Mouse (Mus musculus): ENCODE measurements at regions not wholly inside any gene's neighbourhood (a gene's known extent, or its start where the extent isn't known, plus 50 kb on each side); places are given as distances from the start of the nearest gene placed in this dataset.
"Not testable (repeated sequence)": the region's sequence is repeated elsewhere in the genome, so short reads cannot be mapped to it uniquely, and the experiment has no call there.

DNA sequence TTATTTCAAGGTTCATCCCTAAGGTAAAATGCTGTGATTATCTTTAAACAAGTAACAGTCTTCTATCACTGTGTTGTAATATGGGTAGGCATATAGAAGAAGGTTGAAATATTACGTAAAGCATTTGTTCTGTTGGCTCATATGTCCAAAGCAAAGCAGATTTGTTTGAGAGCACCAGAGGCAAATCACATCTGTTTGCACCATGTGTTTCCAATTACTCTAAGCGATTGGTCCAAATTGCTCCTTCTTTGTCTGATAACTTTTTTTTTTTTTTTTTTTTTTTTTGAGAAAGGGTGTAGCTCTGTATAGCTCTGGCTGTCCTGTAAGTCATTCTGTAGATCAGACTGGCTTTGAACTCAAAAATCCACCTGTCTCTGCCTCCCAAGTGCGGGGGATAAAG lies 861.0 kb upstream of the Gm12353 start:
- ATAC-seq (ENCODE audit: low FRiP score, low read depth) (no peak), DNase-seq (ENCODE audit: low spot score) (peak; percentile 69)
- Histone ChIP-seq H3K27ac (replicated peaks; ENCODE audit: low read depth, low read length) (no peak overlapping the region), H3K36me3 (ENCODE audit: control insufficient read depth, insufficient read depth, low read length) (no peaks in the 10 kb centered on the region), H3K4me1 (ENCODE audit: control insufficient read depth, insufficient read depth, low read length) (no peaks in the 10 kb centered on the region), H3K4me3 (replicated peaks; ENCODE audit: low read length) (no peak overlapping the region), H3K27me3 (ENCODE audit: control insufficient read depth, insufficient read depth, low read length) (no peaks in the 10 kb centered on the region), H3K9me3 (ENCODE audit: control insufficient read depth, low read length) (no peaks in the 10 kb centered on the region; the same call in 1 of the 2 replicates), H3K4me2 (replicated peaks; ENCODE audit: low read depth, low read length, severe bottlenecking) (no peak overlapping the region), H3K9ac (ENCODE audit: low read depth, low read length, severe bottlenecking) (no peak overlapping the region)
- 32% methylated on average over 3 of the region's 3 CpGs for WGBS
- TF ChIP-seq POLR2A (IDR thresholded peaks at IDR 0.05; ENCODE audit: borderline replicate concordance, extremely low read depth, insufficient read depth, insufficient read length), result no peak

DNA sequence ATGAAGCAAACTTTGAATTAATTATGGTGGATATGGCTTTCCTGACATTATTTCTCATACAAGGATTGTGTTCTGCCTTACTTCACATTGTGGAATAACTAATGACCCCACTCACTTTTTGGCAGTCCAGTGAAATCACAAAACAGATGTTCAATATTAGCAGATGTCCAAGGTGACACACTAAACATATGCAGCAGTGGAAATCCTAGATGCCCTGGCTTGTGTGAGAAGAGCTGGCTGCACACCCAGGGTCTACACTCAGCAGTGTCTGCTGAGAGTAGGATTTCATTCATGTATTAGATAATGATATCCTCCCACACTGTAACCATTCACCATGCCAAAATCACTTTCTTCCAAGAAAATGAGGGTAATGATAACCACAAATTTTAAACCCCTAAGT lies 816.9 kb upstream of the Gm12353 start:
- DNase-seq (ENCODE audit: low spot score), result no peak

DNA sequence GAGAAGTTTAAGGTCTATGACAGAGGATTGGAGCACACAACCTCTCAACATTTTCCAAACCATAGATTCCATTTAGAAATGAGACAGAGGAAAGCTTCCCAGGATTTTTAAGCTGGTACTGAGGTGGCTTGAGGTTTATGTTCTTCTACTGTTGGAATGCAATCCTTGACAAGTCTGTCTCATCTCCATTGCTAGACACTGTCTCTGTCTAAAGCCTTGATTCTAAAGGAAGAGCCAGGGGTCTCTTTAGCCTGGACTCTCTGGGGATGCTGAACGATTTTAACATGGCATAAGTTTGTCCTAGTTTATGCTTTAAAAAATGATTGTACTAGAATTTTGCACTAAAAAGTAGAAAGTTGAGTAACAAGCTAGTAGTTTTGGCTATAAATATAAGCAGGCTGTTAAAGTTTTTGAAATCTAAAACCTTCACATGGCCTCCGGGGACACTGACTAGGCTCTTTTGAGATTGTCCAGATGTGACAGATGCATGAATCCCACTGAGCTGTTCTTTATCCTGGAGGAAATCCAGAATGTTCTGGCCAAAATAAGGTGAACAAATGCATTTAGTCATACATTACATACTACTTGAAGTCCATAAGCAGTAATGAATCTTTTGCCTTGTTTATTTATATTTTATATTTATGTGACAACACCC lies 809.4 kb upstream of the Gm12353 start:
- peak; percentile 65 for ATAC-seq (ENCODE audit: low FRiP score, low read depth)
- WGBS, result 35% methylated on average over 2 of the region's 2 CpGs

More for the DNA sequence above, 816.9 kb upstream of the Gm12353 start:
- H3K4me1 ChIP-seq (ENCODE audit: control insufficient read depth, insufficient read depth, low read length), result no peaks in the 10 kb centered on the region
- no peak for TF ChIP-seq POLR2A (IDR thresholded peaks at IDR 0.05; ENCODE audit: borderline replicate concordance, extremely low read depth, insufficient read depth, insufficient read length)
- no peak overlapping the region for H3K4me2 ChIP-seq (replicated peaks; ENCODE audit: low read depth, low read length, severe bottlenecking)
- H3K36me3 ChIP-seq (ENCODE audit: control insufficient read depth, insufficient read depth, low read length), result no peaks in the 10 kb centered on the region
- no peak overlapping the region for H3K4me3 ChIP-seq (replicated peaks; ENCODE audit: low read length)
- H3K27ac ChIP-seq (replicated peaks; ENCODE audit: low read depth, low read length), result no peak overlapping the region
- H3K9me3 ChIP-seq (ENCODE audit: control insufficient read depth, low read length), result no peaks in the 10 kb centered on the region
- no peak overlapping the region for H3K9ac ChIP-seq (ENCODE audit: low read depth, low read length, severe bottlenecking)
- H3K27me3 ChIP-seq (ENCODE audit: control insufficient read depth, insufficient read depth, low read length), result no peaks in the 10 kb centered on the region
- ATAC-seq (ENCODE audit: low FRiP score, low read depth), result peak; percentile 55; the same call in 1 of the 2 replicates

DNA sequence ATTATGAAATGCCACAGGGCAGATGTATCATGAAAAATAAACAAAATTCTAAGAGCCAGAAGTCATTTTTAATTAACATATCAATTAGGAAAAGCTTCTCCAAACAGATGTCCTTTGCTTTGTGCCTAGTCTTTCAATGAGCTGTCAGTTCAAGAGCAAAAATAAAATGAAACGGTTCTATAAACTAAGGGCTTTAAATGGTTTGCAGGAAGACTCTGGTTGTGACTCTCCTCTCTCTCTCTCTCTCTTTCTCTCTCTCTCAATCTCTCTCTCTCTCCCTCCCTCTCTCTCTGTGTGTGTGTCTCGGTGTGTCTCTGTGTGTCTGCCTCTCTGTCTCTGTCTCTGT lies 808.9 kb upstream of the Gm12353 start:
- H3K4me2 ChIP-seq (replicated peaks; ENCODE audit: low read depth, low read length, severe bottlenecking), result no peak overlapping the region
- no peaks in the 10 kb centered on the region for H3K27me3 ChIP-seq (ENCODE audit: control insufficient read depth, insufficient read depth, low read length)
- H3K4me3 ChIP-seq (replicated peaks; ENCODE audit: low read length), result no peak overlapping the region
- H3K36me3 ChIP-seq (ENCODE audit: control insufficient read depth, insufficient read depth, low read length), result no peaks in the 10 kb centered on the region
- ATAC-seq (ENCODE audit: low FRiP score, low read depth) (no peak), DNase-seq (ENCODE audit: low spot score) (no peak)
- no peaks in the 10 kb centered on the region for H3K4me1 ChIP-seq (ENCODE audit: control insufficient read depth, insufficient read depth, low read length)
- H3K27ac ChIP-seq (replicated peaks; ENCODE audit: low read depth, low read length), result no peak overlapping the region
- no peak overlapping the region for H3K9ac ChIP-seq (ENCODE audit: low read depth, low read length, severe bottlenecking)
- H3K9me3 ChIP-seq (ENCODE audit: control insufficient read depth, low read length), result no peaks in the 10 kb centered on the region
- 54% methylated on average over 2 of the region's 2 CpGs for WGBS
- no peak for TF ChIP-seq POLR2A (IDR thresholded peaks at IDR 0.05; ENCODE audit: borderline replicate concordance, extremely low read depth, insufficient read depth, insufficient read length)

More for the DNA sequence above, 809.4 kb upstream of the Gm12353 start:
- Histone ChIP-seq H3K9ac (ENCODE audit: low read depth, low read length, severe bottlenecking) (no peak overlapping the region), H3K27me3 (ENCODE audit: control insufficient read depth, insufficient read depth, low read length) (no peaks in the 10 kb centered on the region), H3K4me2 (replicated peaks; ENCODE audit: low read depth, low read length, severe bottlenecking) (no peak overlapping the region), H3K4me3 (replicated peaks; ENCODE audit: low read length) (no peak overlapping the region), H3K36me3 (ENCODE audit: control insufficient read depth, insufficient read depth, low read length) (no peaks in the 10 kb centered on the region), H3K9me3 (ENCODE audit: control insufficient read depth, low read length) (no peaks in the 10 kb centered on the region), H3K27ac (replicated peaks; ENCODE audit: low read depth, low read length) (no peak overlapping the region), H3K4me1 (ENCODE audit: control insufficient read depth, insufficient read depth, low read length) (no peaks in the 10 kb centered on the region)
- no peak for TF ChIP-seq POLR2A (IDR thresholded peaks at IDR 0.05; ENCODE audit: borderline replicate concordance, extremely low read depth, insufficient read depth, insufficient read length)
- peak; percentile 66 for DNase-seq (ENCODE audit: low spot score)

DNA sequence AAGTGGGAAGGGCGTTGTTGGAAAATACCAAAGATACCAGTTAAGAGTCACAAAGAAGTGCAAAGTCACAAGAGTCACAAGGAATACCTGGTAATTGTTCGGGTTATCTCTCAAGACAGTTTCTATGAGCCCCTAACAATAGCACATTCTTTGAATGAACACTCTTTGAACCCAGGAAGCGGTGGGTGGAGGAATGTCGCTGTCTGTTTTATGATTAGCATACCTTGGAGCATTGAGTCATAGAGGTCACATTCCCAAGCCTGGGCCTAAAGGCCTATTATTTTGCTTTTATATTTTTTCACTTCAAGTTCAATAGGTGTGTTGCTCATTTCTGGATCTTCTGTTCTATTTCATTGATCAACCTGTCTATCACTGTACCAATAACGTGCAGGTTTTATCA lies 802.1 kb upstream of the Gm12353 start:
- not testable (repeated sequence) for H3K9ac ChIP-seq (ENCODE audit: low read depth, low read length, severe bottlenecking); H3K27me3 ChIP-seq (ENCODE audit: control insufficient read depth, insufficient read depth, low read length); DNase-seq (ENCODE audit: low spot score); H3K4me3 ChIP-seq (replicated peaks; ENCODE audit: low read length); H3K27ac ChIP-seq (replicated peaks; ENCODE audit: low read depth, low read length); H3K9me3 ChIP-seq (ENCODE audit: control insufficient read depth, low read length); H3K36me3 ChIP-seq (ENCODE audit: control insufficient read depth, insufficient read depth, low read length); H3K4me2 ChIP-seq (replicated peaks; ENCODE audit: low read depth, low read length, severe bottlenecking); ATAC-seq (ENCODE audit: low FRiP score, low read depth); H3K4me1 ChIP-seq (ENCODE audit: control insufficient read depth, insufficient read depth, low read length)
- 90% methylated on average over 5 of the region's 5 CpGs for WGBS
